Mouse (Mus musculus) midbrain, embryonic 14.5 days (tissue): Measurements from ENCODE around the gene Btbd9. TPM values are rescaled to one million over a fixed set of nuclear protein-coding genes. Genes with fewer than 3 reads are reported as not detected.

Source experiments
- ATAC-seq: fragments of 200-750 bp; cut with Nextera tagmentation; 2 replicates; pipeline ENCODE4 v1.8.0; 2017; ENCODE audit warnings: moderate number of reproducible peaks, moderate library complexity; ENCODE audit not compliant: low FRiP score, low TSS enrichment
- DNase-seq: peaks from one replicate; pipeline ENCODE4 v3.0.0-alpha.2; 2015
- H3K27ac ChIP-seq: fragments of 300-500 bp; sonication (generic); replicated peaks from 2 replicates; pipeline ENCODE4 v1.5.1; 2014; ENCODE audit warnings: mild to moderate bottlenecking, low read depth, low read length, moderate library complexity
- H3K27me3 ChIP-seq: fragments of 300-500 bp; sonication (generic); 2 replicates; pipeline ENCODE4 v1.6.1; 2014; ENCODE audit warnings: low read length, control low read depth, mixed read lengths; ENCODE audit not compliant: control insufficient read depth, insufficient read depth
- H3K36me3 ChIP-seq: fragments of 300-500 bp; sonication (generic); 2 replicates; pipeline ENCODE4 v1.6.1; 2014; ENCODE audit warnings: low read length, control low read depth; ENCODE audit not compliant: control insufficient read depth, insufficient read depth
- H3K4me1 ChIP-seq: fragments of 300-500 bp; sonication (generic); 2 replicates; pipeline ENCODE4 v1.6.1; 2014; ENCODE audit warnings: mild to moderate bottlenecking, antibody characterized with exemption, low read length, control low read depth; ENCODE audit not compliant: control insufficient read depth, insufficient read depth
- H3K4me2 ChIP-seq: fragments of 300-500 bp; sonication (generic); 2 replicates; pipeline ENCODE4 v1.6.1; 2014; ENCODE audit warnings: mild to moderate bottlenecking, low read length, moderate library complexity
- H3K4me3 ChIP-seq: fragments of 300-500 bp; sonication (generic); replicated peaks from 2 replicates; pipeline ENCODE4 v1.5.1; 2014; ENCODE audit warnings: low read depth, low read length
- H3K9ac ChIP-seq: fragments of 300-500 bp; sonication (generic); replicated peaks from 2 replicates; pipeline ENCODE4 v1.6.1; 2014; ENCODE audit warnings: mild to moderate bottlenecking, low read length, moderate library complexity
- H3K9me3 ChIP-seq: fragments of 300-500 bp; sonication (generic); 2 replicates; pipeline ENCODE4 v1.6.1; 2016; ENCODE audit warnings: low read length, control low read depth, mixed read lengths; ENCODE audit not compliant: control insufficient read depth
- WGBS: fragments of 180-500 bp; shearing (Covaris S2); extraction: QIAGEN DNeasy Blood & Tissue Kit; methylation state at CpG from one replicate; pipeline ENCODE4 v1.1.7; 2014; 5-methylcytosine and 5-hydroxymethylcytosine counted together
- polyA plus RNA-seq: library from polyadenylated mRNA; unstranded; fragments of >200 nt; fragmentation: Nextera tagmentation; extraction: Ambion mirVana; gene quantifications from 2 replicates; pipeline ENCODE4 v1.2.1, GENCODE M21; 2014

Btbd9 gene
- polyA plus RNA-seq, 1 experiment from 2014 or later: 140 TPM

DNA sequence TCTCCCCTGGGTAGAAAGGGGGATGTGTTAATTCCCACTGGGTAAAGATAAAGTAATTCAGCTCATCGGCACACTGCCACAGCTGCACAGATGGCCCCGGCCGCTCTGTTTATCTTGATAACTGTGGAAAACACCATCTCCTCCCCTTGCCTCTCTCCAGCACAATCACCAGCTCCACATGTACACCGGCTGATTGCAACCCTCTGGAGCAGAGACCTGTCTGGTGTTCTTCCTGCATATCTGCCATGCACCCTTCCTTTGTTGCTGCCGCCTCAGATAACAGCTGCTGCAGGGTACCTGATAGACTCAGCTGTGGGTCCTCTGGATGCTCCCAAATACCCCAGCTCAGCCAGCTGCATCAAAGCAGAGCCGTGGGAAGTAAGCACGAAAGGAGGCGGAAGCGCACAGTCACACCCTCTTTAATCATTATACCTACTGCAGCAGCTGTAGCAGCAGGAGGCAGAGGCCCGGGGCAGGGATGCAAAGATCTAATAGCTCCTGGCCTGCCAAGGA lies 229.1 kb downstream of the Btbd9 start:
- DNase-seq (peak; percentile 63), ATAC-seq (peak; percentile 31; the same call in 1 of the 2 replicates)
- Histone ChIP-seq H3K9ac (peak overlapping the region; percentile 2), H3K4me2 (no peak overlapping the region), H3K27ac (peak overlapping the region; percentile 83), H3K36me3 (no peaks in the 10 kb centered on the region), H3K9me3 (no peaks in the 10 kb centered on the region), H3K4me1 (peaks cover 25% of the 10 kb centered on the region), H3K4me3 (no peak overlapping the region), H3K27me3 (no peaks in the 10 kb centered on the region)
- WGBS: 9% methylated on average over 10 of the region's 10 CpGs

DNA sequence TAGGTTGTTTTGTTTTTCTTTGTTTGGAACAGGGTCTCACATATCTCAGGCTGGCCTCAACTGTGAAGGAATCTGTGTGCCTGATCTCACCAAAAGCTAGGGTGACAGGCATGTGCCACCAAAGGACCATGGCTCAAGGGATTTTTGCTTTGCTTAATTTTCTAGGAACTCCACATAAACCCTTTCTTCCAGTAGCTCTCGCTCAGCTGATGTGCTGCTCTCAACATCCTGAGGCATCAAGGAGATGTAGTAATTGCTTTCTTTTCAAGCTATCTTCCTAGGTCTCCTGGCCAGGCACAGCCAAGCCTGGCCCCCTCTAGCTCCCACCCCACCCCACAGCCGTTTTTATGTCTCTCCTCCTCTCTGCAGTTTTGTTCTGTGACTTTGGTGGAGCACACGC lies 231.3 kb downstream of the Btbd9 start:
- ATAC-seq (no peak), DNase-seq (no peak)
- H3K4me2 ChIP-seq: no peak overlapping the region
- H3K27ac ChIP-seq: 0 out of 2 replicates have a peak overlapping the region, but pooled peaks have one; percentile 26
- no peaks in the 10 kb centered on the region for H3K27me3 ChIP-seq
- H3K9ac ChIP-seq: no peak overlapping the region
- H3K9me3 ChIP-seq: no peaks in the 10 kb centered on the region
- WGBS: 76% methylated on average over 3 of the region's 3 CpGs
- no peaks in the 10 kb centered on the region for H3K36me3 ChIP-seq
- H3K4me1 ChIP-seq: peaks cover 31% of the 10 kb centered on the region
- no peak overlapping the region for H3K4me3 ChIP-seq

DNA sequence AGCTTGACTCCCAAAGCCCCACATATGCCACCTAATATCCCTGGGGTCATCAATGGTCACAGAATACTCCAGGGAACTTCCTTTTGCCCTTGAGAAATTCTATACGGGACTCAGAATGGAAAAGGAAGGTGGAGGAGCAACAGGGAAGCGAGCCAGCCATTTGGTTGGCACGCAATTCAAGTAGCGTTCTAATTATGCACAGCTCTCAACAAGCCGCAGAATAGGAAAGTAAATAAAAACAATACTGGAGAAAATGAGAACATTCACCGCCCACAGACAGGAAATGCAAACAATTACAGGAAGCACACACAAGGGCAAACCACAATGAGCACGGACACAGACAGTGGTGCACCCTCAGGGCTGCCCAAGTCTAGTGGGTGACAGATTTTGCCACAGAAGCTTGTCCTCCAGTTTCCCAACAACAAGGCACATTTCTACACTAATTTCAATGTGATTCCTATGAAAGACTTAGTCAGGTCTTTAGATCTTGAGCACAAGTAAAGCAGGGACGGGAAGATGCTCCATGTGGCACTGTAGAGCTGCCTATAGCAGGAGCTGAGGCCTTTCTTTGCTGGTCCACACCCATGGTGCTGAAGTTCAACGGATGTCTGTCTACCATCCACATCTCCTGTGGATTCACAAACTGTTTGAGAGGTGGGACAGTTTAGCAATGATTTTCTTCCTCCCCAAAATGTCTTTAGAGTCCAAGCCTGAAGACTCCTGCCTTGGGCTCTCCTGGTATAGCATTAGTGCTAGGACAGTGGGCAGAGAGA lies 232.4 kb downstream of the Btbd9 start:
- H3K4me3 ChIP-seq: no peak overlapping the region
- no peaks in the 10 kb centered on the region for H3K9me3 ChIP-seq
- peaks cover 31% of the 10 kb centered on the region for H3K4me1 ChIP-seq
- DNase-seq (no peak), ATAC-seq (no peak)
- H3K9ac ChIP-seq: no peak overlapping the region
- WGBS: 81% methylated on average over 9 of the region's 9 CpGs
- no peaks in the 10 kb centered on the region for H3K36me3 ChIP-seq
- no peak overlapping the region for H3K4me2 ChIP-seq
- H3K27me3 ChIP-seq: no peaks in the 10 kb centered on the region
- H3K27ac ChIP-seq: no peak overlapping the region; the same call in 1 of the 2 replicates

DNA sequence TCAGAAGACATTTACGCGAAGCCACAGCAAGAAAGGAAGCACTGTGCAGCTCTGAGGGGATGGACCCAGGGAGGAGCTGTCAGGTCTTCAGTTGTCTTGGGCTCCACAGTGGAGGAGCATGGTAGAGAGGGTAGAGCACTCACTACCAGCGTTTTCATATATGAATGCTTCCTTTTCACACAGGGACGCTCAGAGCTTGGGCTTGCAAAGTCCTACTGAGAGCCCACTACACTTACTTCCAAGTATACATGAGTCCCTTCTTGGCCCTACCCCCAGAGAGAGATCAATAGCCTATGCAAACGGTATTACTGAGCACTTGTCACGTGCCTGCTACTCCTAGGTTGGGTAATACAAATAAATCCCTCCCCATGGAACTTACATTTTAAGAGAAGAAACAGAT lies 234.7 kb downstream of the Btbd9 start:
- Histone ChIP-seq H3K4me3 (no peak overlapping the region), H3K4me1 (peaks cover 15% of the 10 kb centered on the region), H3K9ac (no peak overlapping the region), H3K27ac (no peak overlapping the region), H3K36me3 (no peaks in the 10 kb centered on the region), H3K9me3 (no peaks in the 10 kb centered on the region), H3K4me2 (no peak overlapping the region), H3K27me3 (no peaks in the 10 kb centered on the region)
- 79% methylated on average over 6 of the region's 6 CpGs for WGBS
- ATAC-seq (no peak), DNase-seq (no peak)

DNA sequence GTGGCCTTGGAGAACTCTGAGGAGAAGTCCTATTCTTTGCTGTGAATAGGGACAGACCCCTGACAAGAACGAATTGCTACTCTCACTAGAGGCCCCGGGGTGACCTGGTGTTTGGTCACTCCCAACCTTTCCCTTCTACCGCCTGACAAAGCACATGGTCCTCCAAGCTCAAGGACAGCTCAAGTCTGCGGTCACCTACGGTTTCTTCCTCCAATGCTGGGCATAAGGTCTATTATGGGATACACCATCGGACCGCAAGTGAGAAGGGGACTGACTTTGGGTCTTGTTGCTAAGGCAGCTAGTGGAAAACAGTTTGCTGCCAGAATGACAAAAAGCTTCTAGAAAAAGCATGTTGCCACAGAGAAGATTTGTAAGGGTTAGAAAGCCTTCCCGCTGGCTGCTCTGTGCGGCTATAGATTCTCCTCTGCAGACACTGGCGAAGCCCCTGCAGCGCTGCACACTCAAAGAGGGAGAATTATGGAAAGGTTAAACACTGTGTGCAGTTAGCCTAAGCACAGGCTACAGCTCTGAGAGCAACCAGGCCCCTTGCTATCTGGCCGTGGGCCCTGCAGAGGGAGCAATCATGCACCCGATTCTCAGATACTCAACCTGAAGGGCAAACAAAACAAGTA lies 235.7 kb downstream of the Btbd9 start:
- Histone ChIP-seq H3K9me3 (no peaks in the 10 kb centered on the region), H3K36me3 (no peaks in the 10 kb centered on the region), H3K9ac (no peak overlapping the region), H3K4me3 (no peak overlapping the region), H3K4me1 (peaks cover 15% of the 10 kb centered on the region; the same call in 1 of the 2 replicates), H3K27ac (peak overlapping the region; percentile 56; the same call in 1 of the 2 replicates), H3K27me3 (no peaks in the 10 kb centered on the region), H3K4me2 (no peak overlapping the region)
- no peak for ATAC-seq
- WGBS: 73% methylated on average over 13 of the region's 13 CpGs
- peak; percentile 41 for DNase-seq

DNA sequence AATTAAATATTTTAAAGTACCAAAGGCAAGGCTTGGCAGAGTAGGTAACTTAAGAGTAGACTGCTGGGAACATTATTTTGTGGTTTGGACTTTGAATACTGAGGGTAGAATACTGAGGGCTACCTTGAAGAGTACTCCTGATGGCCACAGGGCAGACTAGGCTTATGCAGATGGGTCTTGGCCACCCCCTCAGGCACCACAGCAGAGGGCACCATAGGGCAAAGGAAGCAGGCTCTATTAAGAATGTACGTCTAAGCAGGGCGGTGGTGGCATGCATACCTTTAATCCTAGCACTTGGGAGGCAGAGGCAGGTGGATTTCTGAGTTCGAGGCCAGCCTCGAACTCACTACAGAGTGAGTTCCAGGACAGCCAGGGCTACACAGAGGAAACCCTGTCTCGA lies 237.0 kb downstream of the Btbd9 start:
- 97% methylated on average over 5 of the region's 5 CpGs for WGBS

DNA sequence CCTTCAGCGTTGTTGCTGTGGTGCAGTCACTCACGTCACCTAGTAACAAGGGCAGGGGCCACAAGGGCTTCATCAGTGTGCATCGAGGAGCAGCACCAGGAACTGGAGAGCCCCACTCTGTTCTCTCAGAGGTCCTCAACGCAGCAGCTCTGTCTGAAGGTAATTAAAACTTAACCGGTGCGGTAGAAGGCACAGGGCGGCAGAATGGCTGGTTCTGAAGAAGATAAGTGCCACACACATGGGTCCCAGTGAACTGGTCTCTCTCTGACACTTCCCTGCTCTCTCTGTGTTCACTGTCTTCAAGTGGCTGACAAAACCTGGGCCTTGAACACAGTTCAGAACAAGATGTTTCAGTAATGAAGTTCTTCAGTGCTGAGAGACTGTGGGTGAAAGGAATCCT lies 239.5 kb downstream of the Btbd9 start:
- H3K9me3 ChIP-seq: no peaks in the 10 kb centered on the region
- no peak overlapping the region for H3K4me3 ChIP-seq
- H3K27me3 ChIP-seq: no peaks in the 10 kb centered on the region
- ATAC-seq: no peak
- H3K4me1 ChIP-seq: peaks cover 11% of the 10 kb centered on the region; the same call in 1 of the 2 replicates
- no peak overlapping the region for H3K4me2 ChIP-seq
- no peak for DNase-seq
- no peak overlapping the region for H3K9ac ChIP-seq
- WGBS: 46% methylated on average over 7 of the region's 7 CpGs
- H3K36me3 ChIP-seq: no peaks in the 10 kb centered on the region
- H3K27ac ChIP-seq: no peak overlapping the region

More for the DNA sequence above, 237.0 kb downstream of the Btbd9 start:
- no peaks in the 10 kb centered on the region for H3K27me3 ChIP-seq
- no peak overlapping the region for H3K4me2 ChIP-seq
- peaks cover 11% of the 10 kb centered on the region; the same call in 1 of the 2 replicates for H3K4me1 ChIP-seq
- no peak for ATAC-seq
- H3K27ac ChIP-seq: no peak overlapping the region
- H3K9ac ChIP-seq: no peak overlapping the region
- H3K4me3 ChIP-seq: no peak overlapping the region
- H3K9me3 ChIP-seq: no peaks in the 10 kb centered on the region
- DNase-seq: no peak
- no peaks in the 10 kb centered on the region for H3K36me3 ChIP-seq

DNA sequence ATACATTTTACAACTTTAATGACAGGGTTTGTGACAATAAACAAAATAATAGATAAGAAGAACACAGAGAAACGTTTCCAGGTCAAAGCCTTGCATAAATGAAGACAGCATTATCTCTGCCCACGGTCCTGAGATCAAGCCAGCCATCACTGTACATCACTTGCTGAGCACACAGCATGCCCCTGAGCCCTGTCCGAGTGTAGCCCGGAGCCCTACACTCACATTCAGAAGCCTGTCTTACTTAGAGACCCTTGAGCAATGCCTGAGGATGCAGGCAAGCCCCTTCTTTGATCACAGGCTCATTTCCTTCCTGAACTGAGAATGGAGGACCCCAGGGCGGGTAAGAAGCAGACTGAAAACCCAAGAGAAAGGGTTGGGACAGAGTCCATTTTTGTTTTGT lies 240.0 kb downstream of the Btbd9 start:
- Histone ChIP-seq H3K27me3 (no peaks in the 10 kb centered on the region), H3K9me3 (no peaks in the 10 kb centered on the region), H3K27ac (no peak overlapping the region), H3K4me3 (no peak overlapping the region), H3K4me1 (peaks cover 11% of the 10 kb centered on the region; the same call in 1 of the 2 replicates), H3K4me2 (no peak overlapping the region), H3K9ac (no peak overlapping the region), H3K36me3 (no peaks in the 10 kb centered on the region)
- WGBS: 63% methylated on average over 5 of the region's 5 CpGs
- DNase-seq: no peak
- ATAC-seq: no peak
